Mouse (Mus musculus): ENCODE data around the gene Ncoa3. TPM values are rescaled to one million over a fixed set of nuclear protein-coding genes. Genes with fewer than 3 reads are reported as not detected.

Gene Ncoa3
- polyA plus RNA-seq, 1 experiment from 2014 or later = 14.6 TPM

GRCm38 (mm10) chr2:166045549-166046501 is 53.4 kb downstream of the Ncoa3 start:
- no peaks in the 10 kb centered on the region for H3K9me3 ChIP-seq (replicated peaks; ENCODE audit: low read length)
- peak; percentile 64 for DNase-seq (ENCODE audit: low spot score)
- H3K27me3 ChIP-seq (ENCODE audit: insufficient read depth, low read length) = no peaks in the 10 kb centered on the region
- no peak overlapping the region for H3K4me2 ChIP-seq (ENCODE audit: low read length)
- H3K4me3 ChIP-seq (replicated peaks; ENCODE audit: low read depth, low read length) = no peak overlapping the region
- peaks cover 23% of the 10 kb centered on the region; the same call in 1 of the 2 replicates for H3K36me3 ChIP-seq (ENCODE audit: insufficient read depth, low read length)
- H3K4me1 ChIP-seq (replicated peaks; ENCODE audit: insufficient read depth, low read length) = peaks cover 13% of the 10 kb centered on the region
- no peak for ATAC-seq (replicated peaks; ENCODE audit: low FRiP score, low read depth)
- 48% methylated on average over 10 of the region's 10 CpGs for WGBS
- H3K9ac ChIP-seq (ENCODE audit: low read depth, low read length) = peak overlapping the region; percentile 2; the same call in 1 of the 2 replicates
- H3K27ac ChIP-seq = peak overlapping the region; percentile 9; the same call in 1 of the 2 replicates
- peak; percentile 87 for TF ChIP-seq CTCF (IDR thresholded peaks at IDR 0.05; ENCODE audit: low read depth)

- H3K36me3 ChIP-seq (ENCODE audit: insufficient read depth, low read length) = peaks cover 41% of the 10 kb centered on the region
- TF ChIP-seq CTCF (IDR thresholded peaks at IDR 0.05; ENCODE audit: low read depth) = no peak
- DNase-seq (ENCODE audit: low spot score) = no peak
- H3K9me3 ChIP-seq (replicated peaks; ENCODE audit: low read length) = no peaks in the 10 kb centered on the region
- no peak overlapping the region for H3K4me3 ChIP-seq (replicated peaks; ENCODE audit: low read depth, low read length)
- H3K9ac ChIP-seq (ENCODE audit: low read depth, low read length) = no peak overlapping the region
- H3K4me2 ChIP-seq (ENCODE audit: low read length) = no peak overlapping the region
- WGBS = 91% methylated on average over 4 of the region's 4 CpGs
- no peak for ATAC-seq (replicated peaks; ENCODE audit: low FRiP score, low read depth)
- no peaks in the 10 kb centered on the region for H3K27me3 ChIP-seq (ENCODE audit: insufficient read depth, low read length)
- H3K4me1 ChIP-seq (replicated peaks; ENCODE audit: insufficient read depth, low read length) = no peaks in the 10 kb centered on the region; the same call in 1 of the 2 replicates
- H3K27ac ChIP-seq = no peak overlapping the region
Observed at GRCm38 (mm10) chr2:166047931-166048330, 55.5 kb downstream of the Ncoa3 start.

GRCm38 (mm10) chr2:166048852-166049251 is 56.4 kb downstream of the Ncoa3 start:
- H3K4me1 ChIP-seq (replicated peaks; ENCODE audit: insufficient read depth, low read length) = no peaks in the 10 kb centered on the region; the same call in 1 of the 2 replicates
- no peaks in the 10 kb centered on the region for H3K9me3 ChIP-seq (replicated peaks; ENCODE audit: low read length)
- no peak overlapping the region for H3K4me3 ChIP-seq (replicated peaks; ENCODE audit: low read depth, low read length)
- H3K36me3 ChIP-seq (ENCODE audit: insufficient read depth, low read length) = peaks cover 44% of the 10 kb centered on the region
- no peak overlapping the region for H3K9ac ChIP-seq (ENCODE audit: low read depth, low read length)
- no peaks in the 10 kb centered on the region for H3K27me3 ChIP-seq (ENCODE audit: insufficient read depth, low read length)
- ATAC-seq (replicated peaks; ENCODE audit: low FRiP score, low read depth) (no peak), DNase-seq (ENCODE audit: low spot score) (no peak)
- no peak overlapping the region for H3K27ac ChIP-seq
- no peak for TF ChIP-seq CTCF (IDR thresholded peaks at IDR 0.05; ENCODE audit: low read depth)
- no peak overlapping the region for H3K4me2 ChIP-seq (ENCODE audit: low read length)
- WGBS = 71% methylated on average over 7 of the region's 7 CpGs

- Histone ChIP-seq H3K9ac (ENCODE audit: low read depth, low read length) (no peak overlapping the region), H3K27me3 (ENCODE audit: insufficient read depth, low read length) (no peaks in the 10 kb centered on the region), H3K4me1 (replicated peaks; ENCODE audit: insufficient read depth, low read length) (no peaks in the 10 kb centered on the region), H3K27ac (no peak overlapping the region), H3K4me2 (ENCODE audit: low read length) (no peak overlapping the region), H3K9me3 (replicated peaks; ENCODE audit: low read length) (no peaks in the 10 kb centered on the region), H3K4me3 (replicated peaks; ENCODE audit: low read depth, low read length) (no peak overlapping the region), H3K36me3 (ENCODE audit: insufficient read depth, low read length) (peaks cover 61% of the 10 kb centered on the region)
- ATAC-seq (replicated peaks; ENCODE audit: low FRiP score, low read depth) = no peak
- WGBS = 89% methylated on average over 17 of the region's 17 CpGs
- no peak for TF ChIP-seq CTCF (IDR thresholded peaks at IDR 0.05; ENCODE audit: low read depth)
- no peak for DNase-seq (ENCODE audit: low spot score)
Observed at GRCm38 (mm10) chr2:166051421-166051820, 59.0 kb downstream of the Ncoa3 start.

GRCm38 (mm10) chr2:166051966-166052365 is 59.5 kb downstream of the Ncoa3 start:
- peaks cover 65% of the 10 kb centered on the region for H3K36me3 ChIP-seq (ENCODE audit: insufficient read depth, low read length)
- H3K9ac ChIP-seq (ENCODE audit: low read depth, low read length) = no peak overlapping the region
- H3K4me1 ChIP-seq (replicated peaks; ENCODE audit: insufficient read depth, low read length) = no peaks in the 10 kb centered on the region
- H3K9me3 ChIP-seq (replicated peaks; ENCODE audit: low read length) = no peaks in the 10 kb centered on the region
- ATAC-seq (replicated peaks; ENCODE audit: low FRiP score, low read depth) (no peak), DNase-seq (ENCODE audit: low spot score) (no peak)
- no peak overlapping the region for H3K4me2 ChIP-seq (ENCODE audit: low read length)
- 94% methylated on average over 7 of the region's 7 CpGs for WGBS
- no peak for TF ChIP-seq CTCF (IDR thresholded peaks at IDR 0.05; ENCODE audit: low read depth)
- no peak overlapping the region for H3K4me3 ChIP-seq (replicated peaks; ENCODE audit: low read depth, low read length)
- no peak overlapping the region for H3K27ac ChIP-seq
- H3K27me3 ChIP-seq (ENCODE audit: insufficient read depth, low read length) = no peaks in the 10 kb centered on the region

GRCm38 (mm10) chr2:166054002-166054539 is 61.6 kb downstream of the Ncoa3 start:
- Histone ChIP-seq H3K9me3 (replicated peaks; ENCODE audit: low read length) (no peaks in the 10 kb centered on the region), H3K27me3 (ENCODE audit: insufficient read depth, low read length) (no peaks in the 10 kb centered on the region), H3K4me3 (replicated peaks; ENCODE audit: low read depth, low read length) (no peak overlapping the region), H3K27ac (no peak overlapping the region), H3K9ac (ENCODE audit: low read depth, low read length) (no peak overlapping the region), H3K4me2 (ENCODE audit: low read length) (no peak overlapping the region), H3K36me3 (ENCODE audit: insufficient read depth, low read length) (peaks cover 65% of the 10 kb centered on the region), H3K4me1 (replicated peaks; ENCODE audit: insufficient read depth, low read length) (no peaks in the 10 kb centered on the region)
- no peak for ATAC-seq (replicated peaks; ENCODE audit: low FRiP score, low read depth)
- 92% methylated on average over 14 of the region's 14 CpGs for WGBS
- TF ChIP-seq CTCF (IDR thresholded peaks at IDR 0.05; ENCODE audit: low read depth) = no peak
- DNase-seq (ENCODE audit: low spot score) = no peak

All from kidney, postnatal 0 days (tissue).